Mouse (Mus musculus) neural tube, embryonic 13.5 days (tissue): ENCODE data around the gene Olfr403. TPM values are rescaled to one million over a fixed set of nuclear protein-coding genes. Genes with fewer than 3 reads are reported as not detected.
"Not testable (repeated sequence)": the region's sequence is repeated elsewhere in the genome, so short reads cannot be mapped to it uniquely, and the experiment has no call there.

Experiments
- ATAC-seq: fragments of 200-750 bp; cut with Nextera tagmentation; 2 replicates; pipeline ENCODE4 v1.8.0; 2017; ENCODE audit warnings: low read depth, mild to moderate bottlenecking, moderate TSS enrichment, moderate library complexity
- H3K27ac ChIP-seq: fragments of 300-500 bp; sonication (generic); replicated peaks from 2 replicates; pipeline ENCODE4 v1.5.1; 2015; ENCODE audit warnings: moderate library complexity, mild to moderate bottlenecking, inconsistent platforms
- H3K27me3 ChIP-seq: fragments of 300-500 bp; sonication (generic); 2 replicates; pipeline ENCODE4 v1.6.1; 2015; ENCODE audit warnings: mild to moderate bottlenecking, inconsistent platforms
- H3K36me3 ChIP-seq: fragments of 300-500 bp; sonication (generic); 2 replicates; pipeline ENCODE4 v1.6.1; 2015; ENCODE audit warnings: mild to moderate bottlenecking, inconsistent platforms
- H3K4me1 ChIP-seq: fragments of 300-500 bp; sonication (generic); replicated peaks from 2 replicates; pipeline ENCODE4 v1.6.1; 2015; ENCODE audit warnings: inconsistent platforms
- H3K4me2 ChIP-seq: fragments of 300-500 bp; sonication (generic); 2 replicates; pipeline ENCODE4 v1.6.1; 2015; ENCODE audit warnings: inconsistent platforms, mild to moderate bottlenecking, moderate library complexity
- H3K4me3 ChIP-seq: fragments of 300-500 bp; sonication (generic); 2 replicates; pipeline ENCODE4 v1.5.1; 2015; ENCODE audit warnings: mild to moderate bottlenecking, inconsistent platforms
- H3K9ac ChIP-seq: fragments of 300-500 bp; sonication (generic); 2 replicates; pipeline ENCODE4 v1.6.1; 2015; ENCODE audit warnings: moderate library complexity, mild to moderate bottlenecking, inconsistent platforms
- H3K9me3 ChIP-seq: fragments of 300-500 bp; sonication (generic); 2 replicates; pipeline ENCODE4 v1.6.1; 2016; ENCODE audit warnings: inconsistent platforms
- WGBS: fragments of 180-500 bp; shearing (Covaris S2); methylation state at CpG from one replicate; pipeline ENCODE4 v1.1.7; 2015; 5-methylcytosine and 5-hydroxymethylcytosine counted together
- polyA plus RNA-seq: library from polyadenylated mRNA; unstranded; fragments of >200 nt; fragmentation: Nextera tagmentation; extraction: Ambion mirVana; gene quantifications from 2 replicates; pipeline ENCODE4 v1.2.1, GENCODE M21; 2015

Olfr403 gene
- not detected in 2 replicates for polyA plus RNA-seq

- no peak within 1 kb of the TSS for H3K4me3 ChIP-seq
- H3K9ac ChIP-seq: no peak within 1 kb of the TSS
- H3K4me1 ChIP-seq: no peaks in the 10 kb centered on the region
- no peaks in the 10 kb centered on the region for H3K36me3 ChIP-seq
- H3K4me2 ChIP-seq: no peak within 1 kb of the TSS
- no peak within 1 kb of the TSS for H3K27ac ChIP-seq
- peaks cover 11% of the 10 kb centered on the region for H3K9me3 ChIP-seq
- no peak for ATAC-seq
- no peaks in the 10 kb centered on the region for H3K27me3 ChIP-seq
Measured at GRCm38 (mm10) chr11:74185949-74186348, at the start of gene Olfr403. TSS of gene Olfr403 (plus strand) at chr11:74186249.

- not testable (repeated sequence) for ATAC-seq, H3K27me3 ChIP-seq, H3K4me2 ChIP-seq, H3K9ac ChIP-seq, H3K36me3 ChIP-seq, H3K4me3 ChIP-seq, H3K4me1 ChIP-seq, H3K27ac ChIP-seq
- peaks cover 57% of the 10 kb centered on the region for H3K9me3 ChIP-seq
- 26% methylated on average over 1 of the region's 1 CpGs for whole genome bisulfite sequencing
Measured at GRCm38 (mm10) chr11:74140001-74140400, 46.0 kb upstream of the Olfr403 start.

GRCm38 (mm10) chr11:74145866-74146265 is 40.2 kb upstream of the Olfr403 start:
- Histone ChIP-seq H3K9me3 (peaks cover 65% of the 10 kb centered on the region), H3K4me3 (no peak overlapping the region), H3K27ac (no peak overlapping the region), H3K36me3 (no peaks in the 10 kb centered on the region), H3K4me1 (no peaks in the 10 kb centered on the region), H3K9ac (no peak overlapping the region), H3K27me3 (no peaks in the 10 kb centered on the region), H3K4me2 (no peak overlapping the region)
- ATAC-seq: no peak

- H3K4me1 ChIP-seq: no peaks in the 10 kb centered on the region
- 74% methylated on average over 3 of the region's 3 CpGs for WGBS
Measured at GRCm38 (mm10) chr11:74153229-74153628, 32.8 kb upstream of the Olfr403 start, which contains the start of gene Olfr402. TSS of gene Olfr402 (plus strand) at chr11:74153529.

GRCm38 (mm10) chr11:74168771-74169170 is 17.3 kb upstream of the Olfr403 start:
- ATAC-seq: no peak
- Histone ChIP-seq H3K4me2 (no peak overlapping the region), H3K27ac (no peak overlapping the region), H3K4me1 (no peaks in the 10 kb centered on the region), H3K4me3 (no peak overlapping the region), H3K9me3 (peaks cover 3% of the 10 kb centered on the region; the same call in 1 of the 2 replicates), H3K27me3 (no peaks in the 10 kb centered on the region), H3K9ac (no peak overlapping the region), H3K36me3 (no peaks in the 10 kb centered on the region)

More at GRCm38 (mm10) chr11:74153229-74153628, 32.8 kb upstream of the Olfr403 start, which contains the start of gene Olfr402:
- Histone ChIP-seq H3K4me2 (no peak within 1 kb of the TSS), H3K27ac (no peak within 1 kb of the TSS), H3K4me3 (no peak within 1 kb of the TSS), H3K27me3 (no peaks in the 10 kb centered on the region), H3K36me3 (no peaks in the 10 kb centered on the region), H3K9ac (no peak within 1 kb of the TSS), H3K9me3 (peaks cover 34% of the 10 kb centered on the region)
- ATAC-seq: no peak

GRCm38 (mm10) chr11:74183168-74183567 is 2.9 kb upstream of the Olfr403 start:
- whole genome bisulfite sequencing: 82% methylated on average over 4 of the region's 4 CpGs
- Histone ChIP-seq H3K27ac (no peak overlapping the region), H3K36me3 (no peaks in the 10 kb centered on the region), H3K9ac (no peak overlapping the region), H3K4me2 (no peak overlapping the region), H3K4me1 (no peaks in the 10 kb centered on the region), H3K4me3 (no peak overlapping the region), H3K9me3 (peaks cover 15% of the 10 kb centered on the region), H3K27me3 (no peaks in the 10 kb centered on the region)
- no peak for ATAC-seq

GRCm38 (mm10) chr11:74183745-74184144 is 2.3 kb upstream of the Olfr403 start:
- Histone ChIP-seq H3K4me3 (no peak overlapping the region), H3K9me3 (peaks cover 15% of the 10 kb centered on the region), H3K4me1 (no peaks in the 10 kb centered on the region), H3K36me3 (no peaks in the 10 kb centered on the region), H3K27me3 (no peaks in the 10 kb centered on the region), H3K9ac (no peak overlapping the region), H3K27ac (no peak overlapping the region), H3K4me2 (no peak overlapping the region)
- 80% methylated on average over 4 of the region's 4 CpGs for WGBS
- no peak for ATAC-seq

- Histone ChIP-seq H3K4me1 (no peaks in the 10 kb centered on the region), H3K9me3 (peaks cover 27% of the 10 kb centered on the region), H3K36me3 (no peaks in the 10 kb centered on the region), H3K27ac (no peak within 1 kb of the TSS), H3K4me2 (no peak within 1 kb of the TSS), H3K9ac (no peak within 1 kb of the TSS), H3K4me3 (no peak within 1 kb of the TSS), H3K27me3 (no peaks in the 10 kb centered on the region)
- ATAC-seq: no peak
- 67% methylated on average over 1 of the region's 1 CpGs for WGBS
Measured at GRCm38 (mm10) chr11:74211279-74211678, 25.2 kb downstream of the Olfr403 start, which contains the start of gene Olfr43. TSS of gene Olfr43 (minus strand) at chr11:74211379.

- Histone ChIP-seq H3K4me2 (no peak overlapping the region), H3K4me1 (no peaks in the 10 kb centered on the region), H3K4me3 (no peak overlapping the region), H3K27me3 (no peaks in the 10 kb centered on the region), H3K36me3 (no peaks in the 10 kb centered on the region), H3K27ac (no peak overlapping the region), H3K9me3 (peaks cover 18% of the 10 kb centered on the region), H3K9ac (no peak overlapping the region)
- ATAC-seq: no peak
- 88% methylated on average over 3 of the region's 3 CpGs for WGBS
Measured at GRCm38 (mm10) chr11:74241201-74241600, 55.2 kb downstream of the Olfr403 start.

Other genes with a start within 250 kb of the Olfr403 start
- gene Olfr23, start 249.6 kb upstream of the Olfr403 start, polyA plus RNA-seq: not detected in 2 replicates
- gene Olfr397, start 225.4 kb upstream of the Olfr403 start, polyA plus RNA-seq: not detected in 2 replicates
- not detected in 2 replicates for gene Olfr398, start 195.8 kb upstream of the Olfr403 start, polyA plus RNA-seq
- gene Olfr139, start 129.7 kb upstream of the Olfr403 start, polyA plus RNA-seq: not detected in 2 replicates
- gene Olfr399, start 129.6 kb upstream of the Olfr403 start, polyA plus RNA-seq: not detected in 2 replicates
- not detected in 2 replicates for gene Zfp616, start 116.3 kb upstream of the Olfr403 start, polyA plus RNA-seq
- gene Olfr401, start 72.5 kb upstream of the Olfr403 start, polyA plus RNA-seq: not detected in 2 replicates
- not detected in 2 replicates for gene Olfr402, start 32.7 kb upstream of the Olfr403 start, polyA plus RNA-seq
- gene Olfr43, start 25.1 kb downstream of the Olfr403 start, polyA plus RNA-seq: not detected in 2 replicates
- not detected in 2 replicates for gene Olfr406, start 73.6 kb downstream of the Olfr403 start, polyA plus RNA-seq
- gene Olfr59, start 97.5 kb downstream of the Olfr403 start, polyA plus RNA-seq: not detected in 2 replicates
- not detected in 2 replicates for gene Olfr410, start 151.8 kb downstream of the Olfr403 start, polyA plus RNA-seq
- not detected in 2 replicates for gene Olfr411, start 166.4 kb downstream of the Olfr403 start, polyA plus RNA-seq
- not detected in 2 replicates for gene Olfr412, start 175.8 kb downstream of the Olfr403 start, polyA plus RNA-seq